In genomic region chr12:8674377-8674864, GRCm38 (mm10) we compare ENCODE assay signal across 8 mouse cellular contexts. TPM values are rescaled to one million over a fixed set of nuclear protein-coding genes. Genes with fewer than 3 reads are reported as not detected.
DNase-seq lines count a peak whose midpoint lies in the region; ATAC-seq and TF ChIP-seq lines count a peak whose summit lies in the region.

No protein-coding gene starts in this region.

- H3K36me3 ChIP-seq in forebrain, embryonic 10.5 days (replicated peaks), result peaks cover 19% of the 10 kb centered on the region
- peaks cover 5% of the 10 kb centered on the region for H3K36me3 ChIP-seq in megakaryocyte, embryonic 14.5 days (replicated peaks; ENCODE audit: low read length)
- 0 out of 2 replicates have a peak, but pooled peaks cover under 1% of the 10 kb centered on the region for H3K36me3 ChIP-seq in small intestine, adult 2 months (ENCODE audit: control insufficient read depth, insufficient read depth, low read length)

- H3K27me3 ChIP-seq in forebrain, embryonic 10.5 days (ENCODE audit: poor library complexity, severe bottlenecking), result no peaks in the 10 kb centered on the region
- H3K27me3 ChIP-seq in megakaryocyte, embryonic 14.5 days (replicated peaks), result no peaks in the 10 kb centered on the region
- no peaks in the 10 kb centered on the region for H3K27me3 ChIP-seq in small intestine, adult 2 months (ENCODE audit: control insufficient read depth, insufficient read depth, low read length)

- TF ChIP-seq CTCF in small intestine, adult 2 months (IDR thresholded peaks at IDR 0.05; ENCODE audit: extremely low read depth, insufficient read length, insufficient replicate concordance, low read depth, low read length), result no peak

- peak; percentile 58 for ATAC-seq in cerebellum, adult (ENCODE audit: insufficient number of reproducible peaks, low FRiP score, low TSS enrichment)

- TF ChIP-seq POLR2A in small intestine, adult 2 months (IDR thresholded peaks at IDR 0.05; ENCODE audit: low read depth, low read length), result no peak

- peaks cover 23% of the 10 kb centered on the region for H3K4me1 ChIP-seq in forebrain, embryonic 10.5 days
- H3K4me1 ChIP-seq in megakaryocyte, embryonic 14.5 days, result peaks cover 36% of the 10 kb centered on the region
- peaks cover 2% of the 10 kb centered on the region for H3K4me1 ChIP-seq in small intestine, adult 2 months (ENCODE audit: control insufficient read depth, insufficient read depth, insufficient read length, low read length)

- peak overlapping the region; percentile 93 for H3K4me3 ChIP-seq in forebrain, embryonic 10.5 days
- H3K4me3 ChIP-seq in megakaryocyte, embryonic 14.5 days (replicated peaks), result peak overlapping the region; percentile 100
- peak overlapping the region; percentile 100 for H3K4me3 ChIP-seq in small intestine, adult 2 months (ENCODE audit: low read depth, low read length)

- DNase-seq in cerebellum, adult 9-11 months, result no peak
- DNase-seq in adrenal gland, postnatal 10 days, result peak; percentile 75
- peak; percentile 71 for DNase-seq in forebrain, embryonic 10.5 days (ENCODE audit: extremely low spot score, low spot score)
- DNase-seq in heart, postnatal 4 days, result peak; percentile 62
- peak; percentile 28 to 41 for DNase-seq in left cerebral cortex, adult 8-10 months (ENCODE audit: low spot score in 2 of 2)

- H3K27ac ChIP-seq in forebrain, embryonic 10.5 days, result peak overlapping the region; percentile 100
- H3K27ac ChIP-seq in small intestine, adult 2 months (ENCODE audit: insufficient read depth, low read depth, low read length), result peak overlapping the region; percentile 92

- peaks cover 9% of the 10 kb centered on the region; the same call in 1 of the 2 replicates for H3K9me3 ChIP-seq in forebrain, embryonic 10.5 days
- peaks cover 9% of the 10 kb centered on the region; the same call in 1 of the 2 replicates for H3K9me3 ChIP-seq in megakaryocyte, embryonic 14.5 days

- WGBS in forebrain, embryonic 10.5 days, result under 1% methylated on average over 60 of the region's 62 CpGs
- WGBS in small intestine, adult 2 months, result under 1% methylated on average over 53 of the region's 62 CpGs

RNA-seq across cellular contexts. Expression of gene Pum2, which starts 0.5 kb away (rescaled TPM):
- 100 to 1,000 TPM; 131 to 150 TPM for total RNA-seq in adrenal gland, postnatal 10 days (2021)
- polyA plus RNA-seq in forebrain, embryonic 10.5 days (2016; fragmentation: Nextera tagmentation; extraction: Ambion mirVana), result 76.2 and 80.0 TPM in 2 replicates
- 100 to 1,000 TPM; 156 to 159 TPM for total RNA-seq in heart, postnatal 4 days (2021)
- total RNA-seq in left cerebral cortex, adult 8-10 months (2022), result 100 to 1,000 TPM; 173 to 210 (median 192) TPM
- polyA plus RNA-seq in megakaryocyte, embryonic 14.5 days (2012; ENCODE audit: insufficient read depth, low replicate concordance), result 1.1 and 9.0 TPM in 2 replicates
- 21.9 and 33.9 TPM in 2 replicates for polyA plus RNA-seq in small intestine, adult 2 months (2012; rRNA removed)
